Comparison of ENCODE assay signal across 9 mouse cellular contexts in the genomic region with DNA sequence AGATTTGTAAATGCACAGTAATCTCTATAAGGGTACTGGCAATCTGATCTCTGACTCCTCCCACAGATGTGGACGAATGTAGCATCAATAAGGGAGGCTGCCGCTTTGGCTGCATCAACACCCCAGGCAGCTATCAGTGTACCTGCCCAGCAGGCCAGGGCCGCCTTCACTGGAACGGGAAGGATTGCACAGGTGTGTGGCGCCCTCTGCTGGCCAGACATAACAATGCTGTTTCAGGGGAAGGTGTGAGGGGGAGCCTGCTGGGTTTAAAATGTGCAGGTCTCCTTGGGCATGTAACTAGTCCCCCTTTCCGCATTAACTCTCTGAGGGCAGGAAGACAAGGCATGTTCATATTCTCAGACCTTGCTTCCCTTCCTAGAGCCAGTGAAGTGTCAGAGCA. TPM values are rescaled to one million over a fixed set of nuclear protein-coding genes. Genes with fewer than 3 reads are reported as not detected.
DNase-seq lines count a peak whose midpoint lies in the region; ATAC-seq and TF ChIP-seq lines count a peak whose summit lies in the region.
"Had no signal": no experiment of that assay in that cellular context is flagged by ENCODE, and none has a peak within 500 bp of the region (broad histone marks: within the 10 kb centered on the region; RNA-seq: fewer than 3 reads in every experiment).

No protein-coding gene starts in this region.

- H3K9ac ChIP-seq in liver, postnatal 0 days (replicated peaks), result no peak overlapping the region
- H3K9ac ChIP-seq: embryonic facial prominence, embryonic 12.5 days had no signal

- TF ChIP-seq EP300 in liver, postnatal 0 days (IDR thresholded peaks at IDR 0.05; ENCODE audit: low read depth), result no peak

- no peaks in the 10 kb centered on the region for H3K36me3 ChIP-seq in liver, postnatal 0 days (replicated peaks; ENCODE audit: insufficient read depth, low read length)

- no peaks in the 10 kb centered on the region for H3K4me1 ChIP-seq in liver, postnatal 0 days (ENCODE audit: insufficient read depth)

- H3K27ac ChIP-seq in liver, postnatal 0 days (ENCODE audit: low read depth), result no peak overlapping the region
- H3K27ac ChIP-seq: embryonic facial prominence, embryonic 12.5 days had no signal

- no peaks in the 10 kb centered on the region for H3K9me3 ChIP-seq in liver, postnatal 0 days (ENCODE audit: low read length)
- H3K9me3 ChIP-seq: embryonic facial prominence, embryonic 12.5 days had no signal

- H3K4me3 ChIP-seq in liver, postnatal 0 days (ENCODE audit: low read depth, low read length), result no peak overlapping the region
- H3K4me3 ChIP-seq: embryonic facial prominence, embryonic 12.5 days had no signal

- WGBS in liver, postnatal 0 days (ENCODE audit: insufficient replicate concordance), result 12% methylated on average over 6 of the region's 6 CpGs

- peaks cover 4% of the 10 kb centered on the region; the same call in 1 of the 2 replicates for H3K27me3 ChIP-seq in liver, postnatal 0 days (ENCODE audit: insufficient read depth, low read length)

- peak; percentile 86 for ATAC-seq in common myeloid progenitor, adult 5-6 weeks (replicated peaks; ENCODE audit: low read depth, poor library complexity, severe bottlenecking)
- peak; percentile 67 for ATAC-seq in liver, postnatal 0 days

- no peak overlapping the region for H3K4me2 ChIP-seq in liver, postnatal 0 days (ENCODE audit: low read depth, low read length)
- H3K4me2 ChIP-seq: embryonic facial prominence, embryonic 12.5 days had no signal

- peak; percentile 82 for DNase-seq in 3T3-L1 (ENCODE audit: low read depth, low spot score)
- DNase-seq in T-cell, adult 2 months (ENCODE audit: low spot score), result peak; percentile 77
- peak; percentile 55 for DNase-seq in gastrocnemius, postnatal 25 days
- peak; percentile 81 for DNase-seq in kidney, postnatal 14 days
- DNase-seq in liver, postnatal 0 days, result peak; percentile 87
- DNase-seq in ovary, adult 18-20 months (ENCODE audit: low spot score), result peak; percentile 48
- DNase-seq in thymus, postnatal 0 days (ENCODE audit: low spot score), result peak; percentile 82

- TF ChIP-seq CTCF in liver, postnatal 0 days (IDR thresholded peaks at IDR 0.05; ENCODE audit: low read depth), result peak; percentile 98

RNA-seq across cellular contexts. Expression of gene Zfp523, which starts 13.3 kb away (rescaled TPM):
- total RNA-seq in common myeloid progenitor, adult 5-6 weeks (2017), result 19.2 and 27.5 TPM in 2 replicates
- 10 to 100 TPM; 11.4 to 11.6 TPM for total RNA-seq in gastrocnemius, postnatal 25 days (2021)
- polyA plus RNA-seq in liver, postnatal 0 days (2015; fragmentation: Nextera tagmentation; extraction: Ambion mirVana), result 6.1 and 6.2 TPM in 2 replicates
- 15.0 and 17.8 TPM in 2 replicates for polyA plus RNA-seq in thymus, postnatal 0 days (2015; fragmentation: Nextera tagmentation; extraction: Ambion mirVana)

RNA-seq across cellular contexts. Expression of gene Scube3, which starts 21.7 kb away (rescaled TPM):
- total RNA-seq in common myeloid progenitor, adult 5-6 weeks (2017), result 0.92 and 1.0 TPM in 2 replicates
- under 1 TPM; 0.18 to 0.32 TPM for total RNA-seq in gastrocnemius, postnatal 25 days (2021)
- 0.05 and 0.06 TPM in 2 replicates for polyA plus RNA-seq in liver, postnatal 0 days (2015; fragmentation: Nextera tagmentation; extraction: Ambion mirVana)
- polyA plus RNA-seq in thymus, postnatal 0 days (2015; fragmentation: Nextera tagmentation; extraction: Ambion mirVana), result 0.08 and 0.12 TPM in 2 replicates

RNA-seq across cellular contexts. Expression of gene Def6, which starts 43.9 kb away (rescaled TPM):
- 103 and 128 TPM in 2 replicates for total RNA-seq in common myeloid progenitor, adult 5-6 weeks (2017)
- total RNA-seq in gastrocnemius, postnatal 25 days (2021), result 1 to 10 TPM in 1 of 2 experiments, under 1 TPM in 1; 0.97 to 1.9 TPM
- polyA plus RNA-seq in liver, postnatal 0 days (2015; fragmentation: Nextera tagmentation; extraction: Ambion mirVana), result 8.3 and 9.0 TPM in 2 replicates
- 201 and 234 TPM in 2 replicates for polyA plus RNA-seq in thymus, postnatal 0 days (2015; fragmentation: Nextera tagmentation; extraction: Ambion mirVana)

Comparison
In these comparisons a context has a peak if more than half of its experiments do, and no peak if none do; other contexts are left out.
1. RNA of gene Def6, which starts 43.9 kb away (total RNA-seq): 103 to 128 TPM in common myeloid progenitor, adult 5-6 weeks; 0.97 to 1.9 TPM in gastrocnemius, postnatal 25 days; every median in the first group is over 10 times any median in the second.
2. Peak in every context shown above with its lines, with median percentiles within 50 percentile points of each other: DNase-seq.